Mouse (Mus musculus) kidney, adult 2 months (tissue): ENCODE measurements around the gene Gsk3b.

Experiments used
- CTCF ChIP-seq: fragments of 200-500 bp; conservative IDR thresholded peaks from 2 replicates; pipeline ENCODE4 v1.5.1; 2011; ENCODE audit warnings: low read depth, mild to moderate bottlenecking, control low read depth, low read length, moderate library complexity, mixed read lengths; ENCODE audit not compliant: insufficient read depth, insufficient read length
- POLR2A ChIP-seq: fragments of 200-500 bp; IDR thresholded peaks from one replicate; pipeline ENCODE4 v1.6.1; 2011; ENCODE audit warnings: low read depth, low read length, control low read depth

GRCm38 (mm10) chr16:38279794-38280193 lies 191.0 kb downstream of the Gsk3b start:
- TF ChIP-seq POLR2A = no peak
- no peak for TF ChIP-seq CTCF
